Mouse (Mus musculus): ENCODE measurements around the gene Tmem161b. TPM values are rescaled to one million over a fixed set of nuclear protein-coding genes. Genes with fewer than 3 reads are reported as not detected.
"Not testable (repeated sequence)": the region's sequence is repeated elsewhere in the genome, so short reads cannot be mapped to it uniquely, and the experiment has no call there.

Gene Tmem161b
- 10 to 100 TPM; 17.1 to 17.7 TPM for total RNA-seq (2021)
- long read RNA-seq, experiment 1, transcript Tmem161b-201 (12 exons, 2,857 nt), result major isoform, 6 of 8 reads
- long read RNA-seq, experiment 1, partial matches to known transcripts, result 1 of 8 reads
- long read RNA-seq, experiment 1, other reads (novel, unspliced or antisense), result 1 of 8 reads
- long read RNA-seq, experiment 2, partial matches to known transcripts, result 0 of 4 reads
- long read RNA-seq, experiment 2, other reads (novel, unspliced or antisense), result 1 of 4 reads

GRCm38 (mm10) chr13:84221820-84222681, at the start of gene Tmem161b:
Gene Tmem161b, plus strand, starts transcription at chr13:84222296.
- DNase-seq, result peak; percentile 89 to 94

GRCm38 (mm10) chr13:84185835-84186234, 36.3 kb upstream of the Tmem161b start:
- DNase-seq, result not testable (repeated sequence)

GRCm38 (mm10) chr13:84192723-84193122, 29.4 kb upstream of the Tmem161b start:
- no peak for DNase-seq

GRCm38 (mm10) chr13:84222682-84222992, 541 bp downstream of the Tmem161b start:
- DNase-seq, result no peak

GRCm38 (mm10) chr13:84223018-84223417, 922 bp downstream of the Tmem161b start:
- DNase-seq, result no peak

GRCm38 (mm10) chr13:84234019-84234418, 11.9 kb downstream of the Tmem161b start:
- DNase-seq, result no peak

GRCm38 (mm10) chr13:84236768-84237167, 14.7 kb downstream of the Tmem161b start:
- peak; percentile 13 to 15 for DNase-seq

DNA sequence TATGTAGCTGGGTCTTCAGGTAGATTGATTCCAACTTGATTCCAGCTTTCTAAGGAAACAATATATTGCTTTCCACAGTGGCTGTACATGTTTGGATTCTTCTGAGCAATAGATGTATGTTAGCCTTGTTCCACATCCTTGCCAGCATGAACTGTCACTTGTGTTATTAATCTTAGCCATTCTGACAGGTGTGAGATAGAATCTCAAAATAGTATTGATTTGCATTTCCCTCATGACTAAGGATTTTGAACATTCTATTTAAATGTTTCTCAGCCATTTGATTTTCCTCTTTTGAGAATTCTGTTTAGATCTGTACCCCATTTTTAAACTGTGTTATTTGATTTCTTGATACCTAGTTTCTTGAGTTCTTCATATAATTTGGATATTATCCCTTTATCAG, 16.1 kb downstream of the Tmem161b start:
- DNase-seq, result no peak

DNA sequence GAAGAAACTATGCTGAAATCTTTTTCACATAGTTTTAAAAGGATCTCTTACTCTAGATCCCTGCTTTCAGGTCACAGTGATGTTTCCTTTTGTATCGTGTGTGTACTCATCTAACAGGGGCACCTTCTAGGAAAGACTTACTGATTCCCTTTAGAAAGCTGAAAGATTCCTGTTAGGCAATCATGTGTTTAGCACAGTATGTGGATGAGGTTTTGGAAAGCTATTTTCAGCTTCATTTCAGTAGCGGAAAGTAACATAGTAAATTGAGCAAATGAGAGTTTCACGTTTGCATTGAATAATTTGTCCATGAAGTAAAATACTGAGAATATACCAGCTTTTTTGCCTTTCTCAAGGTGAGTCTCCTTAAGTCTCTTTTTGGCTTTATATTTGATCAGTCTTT, 26.0 kb downstream of the Tmem161b start:
- DNase-seq, result no peak

- no peak for DNase-seq
These were observed 29.2 kb downstream of the Tmem161b start for GRCm38 (mm10) chr13:84251295-84251694.

GRCm38 (mm10) chr13:84255047-84255446, 33.0 kb downstream of the Tmem161b start:
- no peak for DNase-seq

- not testable (repeated sequence) for DNase-seq
These were observed 42.3 kb downstream of the Tmem161b start for GRCm38 (mm10) chr13:84264418-84264817.

- DNase-seq, result no peak
These were observed 54.1 kb downstream of the Tmem161b start for GRCm38 (mm10) chr13:84276246-84276645.

GRCm38 (mm10) chr13:84280352-84280751, 58.3 kb downstream of the Tmem161b start:
- DNase-seq, result no peak

- no peak for DNase-seq
These were observed 60.9 kb downstream of the Tmem161b start for GRCm38 (mm10) chr13:84282966-84283365.

DNA sequence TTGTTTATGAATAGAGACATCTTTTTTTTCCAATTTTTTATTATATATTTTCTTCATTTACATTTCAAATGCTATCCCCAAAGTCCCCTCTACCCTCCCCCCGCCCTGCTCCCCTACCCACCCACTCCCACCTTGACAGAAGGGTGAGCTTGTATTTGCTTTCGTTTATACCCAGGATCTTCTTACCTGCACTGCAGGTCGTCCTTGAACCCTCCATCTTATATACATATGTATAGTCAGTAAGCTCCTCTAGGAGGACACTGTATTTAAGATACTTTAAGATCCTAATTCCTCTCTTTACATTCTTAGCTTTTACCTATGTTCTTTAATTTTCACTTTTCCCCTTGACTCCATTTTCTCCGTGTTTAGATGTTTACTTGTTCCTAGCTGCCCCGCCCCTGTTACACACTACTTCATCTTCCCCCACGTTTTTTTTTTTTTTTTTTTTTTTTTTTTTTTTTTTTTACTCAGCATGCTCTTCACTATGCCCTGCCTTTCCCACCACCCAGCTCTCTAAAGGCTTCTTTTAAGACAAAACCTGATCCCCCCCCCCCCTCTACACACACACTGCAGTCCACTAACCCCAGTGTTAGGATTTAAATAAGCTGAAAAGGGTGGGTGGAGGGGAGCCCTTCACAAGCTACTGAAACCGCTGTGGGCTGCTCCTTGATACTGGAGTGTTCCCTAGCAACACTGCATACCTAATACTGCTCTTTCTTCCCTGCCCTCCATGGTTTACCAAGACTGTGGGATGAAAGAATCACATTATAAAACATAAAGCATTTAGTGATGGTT, 62.9 kb downstream of the Tmem161b start:
- no peak for DNase-seq

DNA sequence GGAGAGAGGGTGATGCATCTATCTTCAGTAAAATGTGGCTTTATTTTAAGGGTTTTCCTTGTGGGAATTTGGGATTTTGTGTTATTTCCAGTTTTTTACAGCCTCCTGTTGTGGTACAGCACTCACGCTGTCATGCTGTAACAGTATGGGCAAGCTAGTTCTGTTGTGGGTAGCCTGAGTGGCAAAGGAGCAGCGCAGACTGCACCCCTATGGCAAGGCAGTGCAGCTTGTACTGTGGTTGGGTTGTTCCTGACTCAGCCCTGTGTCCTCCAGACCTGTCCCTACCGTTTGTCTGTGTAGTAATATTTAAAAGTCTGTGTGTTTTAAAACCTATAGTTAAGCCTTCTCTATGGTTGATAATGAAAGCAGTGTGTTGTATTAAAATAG, 63.5 kb downstream of the Tmem161b start:
- no peak for DNase-seq

GRCm38 (mm10) chr13:84299445-84300053, 77.5 kb downstream of the Tmem161b start:
- no peak for DNase-seq

DNA sequence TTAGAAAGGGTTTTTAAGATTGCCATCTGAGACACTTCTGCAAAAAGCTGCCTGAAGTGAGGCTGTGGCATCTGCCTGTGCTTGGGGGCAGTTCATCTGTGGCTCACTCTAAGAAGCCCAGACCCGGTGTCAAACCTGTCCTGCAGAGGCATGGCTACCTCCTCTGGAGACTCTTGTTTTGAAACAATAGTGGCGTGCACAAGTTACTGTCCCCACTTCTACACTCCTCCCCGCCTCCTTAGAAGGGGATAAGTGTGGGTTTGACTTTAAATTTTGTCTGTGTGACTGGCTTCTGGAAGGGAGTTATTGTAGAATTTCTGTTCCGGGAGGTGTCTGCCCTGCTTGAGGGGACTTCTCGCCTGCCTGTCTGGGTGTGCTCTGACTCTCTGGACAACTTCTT, 121.2 kb downstream of the Tmem161b start:
- DNase-seq, result no peak

DNA sequence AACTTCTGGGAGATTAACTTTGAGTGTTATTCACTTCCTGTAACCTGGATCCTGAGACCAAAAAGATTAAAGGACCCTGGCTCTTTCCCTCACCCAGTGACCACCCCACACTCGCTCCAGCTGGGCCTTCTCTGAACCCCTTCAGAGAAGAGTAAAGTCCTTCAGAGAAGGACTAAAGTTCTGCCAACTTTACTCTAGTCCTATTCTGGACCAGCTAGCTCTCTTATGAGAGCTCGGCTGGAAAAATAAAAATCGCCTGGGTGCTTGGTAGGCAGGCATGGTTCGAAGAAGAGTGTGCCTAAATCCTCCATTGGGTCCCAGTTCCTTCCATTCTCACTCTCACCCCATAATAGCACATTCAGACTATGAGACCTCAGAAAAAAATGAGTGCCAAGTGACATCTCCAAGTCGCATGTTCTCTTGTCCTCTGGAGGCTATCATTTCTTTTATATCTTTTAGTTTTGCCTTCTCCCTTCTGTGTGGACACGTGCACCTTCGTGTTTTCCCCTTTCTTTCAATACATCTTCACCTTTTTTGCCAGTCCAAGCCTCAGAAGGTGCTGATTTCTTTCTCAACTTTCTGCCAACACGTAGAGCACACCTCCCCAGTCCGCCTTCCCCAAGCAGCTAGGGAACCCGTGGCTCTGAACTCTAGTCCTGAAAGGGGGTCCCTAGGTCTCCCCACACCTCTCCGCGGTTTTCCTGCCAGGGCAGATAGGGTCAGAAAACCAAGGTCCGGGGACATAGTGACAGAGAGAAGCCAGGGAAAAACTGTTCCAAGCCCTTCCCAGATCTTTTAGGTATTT, 121.8 kb downstream of the Tmem161b start:
- no peak for DNase-seq

DNA sequence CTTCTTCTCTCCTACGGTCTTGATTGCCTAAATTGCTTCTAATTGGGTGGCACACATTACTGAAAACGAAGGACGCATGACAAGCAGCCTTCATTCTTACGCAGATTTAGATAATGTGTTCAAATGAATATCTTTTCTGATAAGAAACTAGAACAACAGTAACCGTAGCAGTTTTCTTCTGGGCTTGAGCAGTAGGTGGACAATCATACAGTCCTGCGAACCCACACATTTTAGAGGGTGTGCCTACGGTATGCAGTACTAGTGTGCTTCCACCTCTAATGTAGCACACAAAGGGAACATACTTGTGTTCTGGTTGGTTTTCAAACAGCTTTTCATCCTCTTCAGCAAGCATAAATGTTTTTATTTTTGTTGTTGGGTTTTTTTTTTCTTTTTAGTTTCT, 122.6 kb downstream of the Tmem161b start:
- no peak for DNase-seq

GRCm38 (mm10) chr13:84345114-84345513, 123.0 kb downstream of the Tmem161b start:
- DNase-seq, result no peak
